Mouse (Mus musculus): ENCODE measurements at regions not wholly inside any gene's neighbourhood (a gene's known extent, or its start where the extent isn't known, plus 50 kb on each side); places are given as distances from the start of the nearest gene placed in this dataset.

DNA sequence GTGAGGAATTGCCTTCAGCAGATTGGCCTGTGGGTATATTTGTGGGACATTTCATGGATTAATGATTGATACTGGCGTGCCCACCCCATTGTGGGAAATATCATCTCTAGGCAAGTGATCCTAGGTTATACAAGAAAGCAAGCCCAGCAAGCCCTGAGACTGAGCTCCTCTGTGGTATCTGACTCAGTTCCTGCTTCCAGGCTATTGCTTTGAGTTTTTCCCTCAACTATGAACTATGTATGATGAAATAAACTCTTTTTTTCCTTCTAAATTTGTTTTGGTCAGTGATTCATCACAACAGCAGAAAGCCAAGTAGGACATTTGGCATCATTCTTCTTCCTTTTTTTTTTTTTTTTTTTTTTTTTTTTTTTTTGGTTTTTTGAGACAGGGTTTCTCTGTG lies 119.8 kb downstream of the Tbr1 start:
- no peak overlapping the region for H3K27ac ChIP-seq
- H3K36me3 ChIP-seq (replicated peaks) = no peaks in the 10 kb centered on the region
- no peak overlapping the region for H3K9ac ChIP-seq
- WGBS = 94% methylated on average over 1 of the region's 1 CpGs
- H3K4me2 ChIP-seq = no peak overlapping the region
- no peaks in the 10 kb centered on the region for H3K27me3 ChIP-seq
- no peak for ATAC-seq (ENCODE audit: low FRiP score)
- H3K9me3 ChIP-seq = no peaks in the 10 kb centered on the region
- no peaks in the 10 kb centered on the region for H3K4me1 ChIP-seq
- no peak overlapping the region for H3K4me3 ChIP-seq (replicated peaks)

DNA sequence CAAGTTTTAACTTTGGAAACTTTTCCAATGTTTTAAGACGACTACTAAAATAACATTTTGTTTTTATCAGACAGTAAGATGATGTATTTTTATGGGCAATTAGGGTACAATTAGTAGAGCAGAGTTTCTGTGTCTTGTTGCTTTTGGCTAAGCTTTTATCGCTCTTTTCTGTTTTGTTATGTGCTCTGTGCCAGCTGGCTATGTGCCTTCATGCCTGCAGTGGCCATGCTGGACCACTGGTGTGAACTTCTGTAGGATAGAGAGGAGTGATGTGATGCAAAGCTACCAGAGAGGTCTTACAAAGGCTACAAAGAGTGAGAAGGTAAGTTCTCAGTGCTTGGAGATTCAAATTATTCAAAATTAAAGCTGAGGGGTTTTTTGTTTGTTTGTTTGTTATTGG lies 108.0 kb upstream of the Slc4a10 start:
- ATAC-seq (ENCODE audit: low FRiP score) = no peak
- Histone ChIP-seq H3K27me3 (no peaks in the 10 kb centered on the region), H3K4me1 (no peaks in the 10 kb centered on the region), H3K36me3 (replicated peaks) (no peaks in the 10 kb centered on the region), H3K9ac (no peak overlapping the region), H3K27ac (no peak overlapping the region), H3K4me2 (no peak overlapping the region), H3K4me3 (replicated peaks) (no peak overlapping the region), H3K9me3 (no peaks in the 10 kb centered on the region)
- 90% methylated on average over 2 of the region's 2 CpGs for WGBS

- H3K27ac ChIP-seq = no peak overlapping the region
Observed at GRCm38 (mm10) chr2:61965916-61966315, 80.3 kb upstream of the Slc4a10 start.

DNA sequence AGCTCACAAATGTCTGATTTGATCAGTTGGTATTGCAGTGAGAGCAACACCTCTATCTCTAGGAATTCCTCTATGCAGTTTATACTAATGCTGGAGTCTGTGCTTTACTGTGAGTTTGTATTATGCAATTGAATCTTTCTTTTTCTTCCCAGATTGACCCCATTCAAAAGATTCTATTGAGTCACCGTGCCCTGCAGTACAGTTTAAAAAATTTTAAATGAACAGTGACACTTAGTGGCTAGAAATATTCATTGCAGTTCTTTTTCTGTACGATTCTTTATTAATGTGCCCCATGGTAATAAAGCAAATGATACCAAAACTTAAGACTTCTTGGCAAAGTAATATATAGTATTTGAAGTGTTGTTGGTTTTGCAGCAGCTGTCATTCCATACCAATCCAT lies 78.5 kb upstream of the Slc4a10 start:
- H3K4me3 ChIP-seq (replicated peaks) = no peak overlapping the region
- H3K36me3 ChIP-seq (replicated peaks) = no peaks in the 10 kb centered on the region
- peak; percentile 71 for ATAC-seq (ENCODE audit: low FRiP score)
- no peak overlapping the region for H3K4me2 ChIP-seq
- 13% methylated on average over 2 of the region's 2 CpGs for WGBS
- no peaks in the 10 kb centered on the region for H3K4me1 ChIP-seq
- H3K27ac ChIP-seq = no peak overlapping the region
- no peak overlapping the region for H3K9ac ChIP-seq
- no peaks in the 10 kb centered on the region for H3K9me3 ChIP-seq
- no peaks in the 10 kb centered on the region for H3K27me3 ChIP-seq

More at GRCm38 (mm10) chr2:61965916-61966315, 80.3 kb upstream of the Slc4a10 start:
- Histone ChIP-seq H3K9me3 (no peaks in the 10 kb centered on the region), H3K36me3 (replicated peaks) (no peaks in the 10 kb centered on the region), H3K27me3 (no peaks in the 10 kb centered on the region), H3K4me3 (replicated peaks) (no peak overlapping the region), H3K4me2 (no peak overlapping the region), H3K9ac (no peak overlapping the region), H3K4me1 (no peaks in the 10 kb centered on the region)
- no peak for ATAC-seq (ENCODE audit: low FRiP score)
- WGBS = 93% methylated on average over 2 of the region's 2 CpGs

DNA sequence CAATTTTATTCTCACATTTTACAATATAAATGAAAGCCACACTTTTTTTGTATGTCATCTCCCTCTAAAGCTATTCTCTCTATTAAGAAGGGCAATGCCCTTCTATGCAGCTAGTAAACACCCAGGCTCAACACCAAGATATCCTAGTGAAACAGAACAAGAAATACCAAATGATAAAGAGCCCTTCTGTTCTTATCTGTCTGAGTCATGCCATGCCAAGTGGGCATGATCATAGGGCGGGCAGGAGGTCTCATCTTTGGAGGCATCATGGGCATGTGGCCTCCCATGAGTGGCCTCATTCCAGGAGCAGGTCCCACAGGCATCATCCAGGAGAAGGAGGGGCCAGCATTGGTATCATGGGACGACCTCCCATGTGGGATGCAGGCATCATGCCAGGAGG lies 76.2 kb upstream of the Slc4a10 start:
- Histone ChIP-seq H3K4me2 (no peak overlapping the region), H3K4me1 (no peaks in the 10 kb centered on the region), H3K9me3 (no peaks in the 10 kb centered on the region), H3K27me3 (no peaks in the 10 kb centered on the region), H3K4me3 (replicated peaks) (no peak overlapping the region), H3K36me3 (replicated peaks) (no peaks in the 10 kb centered on the region), H3K9ac (no peak overlapping the region), H3K27ac (no peak overlapping the region)
- ATAC-seq (ENCODE audit: low FRiP score) = no peak
- WGBS = 59% methylated on average over 2 of the region's 2 CpGs

GRCm38 (mm10) chr2:61984771-61985170 lies 61.5 kb upstream of the Slc4a10 start:
- Histone ChIP-seq H3K27me3 (no peaks in the 10 kb centered on the region), H3K4me1 (no peaks in the 10 kb centered on the region), H3K9ac (no peak overlapping the region), H3K9me3 (no peaks in the 10 kb centered on the region), H3K4me2 (no peak overlapping the region), H3K36me3 (replicated peaks) (no peaks in the 10 kb centered on the region), H3K27ac (no peak overlapping the region), H3K4me3 (replicated peaks) (no peak overlapping the region)
- 63% methylated on average over 3 of the region's 3 CpGs for WGBS
- ATAC-seq (ENCODE audit: low FRiP score) = no peak

DNA sequence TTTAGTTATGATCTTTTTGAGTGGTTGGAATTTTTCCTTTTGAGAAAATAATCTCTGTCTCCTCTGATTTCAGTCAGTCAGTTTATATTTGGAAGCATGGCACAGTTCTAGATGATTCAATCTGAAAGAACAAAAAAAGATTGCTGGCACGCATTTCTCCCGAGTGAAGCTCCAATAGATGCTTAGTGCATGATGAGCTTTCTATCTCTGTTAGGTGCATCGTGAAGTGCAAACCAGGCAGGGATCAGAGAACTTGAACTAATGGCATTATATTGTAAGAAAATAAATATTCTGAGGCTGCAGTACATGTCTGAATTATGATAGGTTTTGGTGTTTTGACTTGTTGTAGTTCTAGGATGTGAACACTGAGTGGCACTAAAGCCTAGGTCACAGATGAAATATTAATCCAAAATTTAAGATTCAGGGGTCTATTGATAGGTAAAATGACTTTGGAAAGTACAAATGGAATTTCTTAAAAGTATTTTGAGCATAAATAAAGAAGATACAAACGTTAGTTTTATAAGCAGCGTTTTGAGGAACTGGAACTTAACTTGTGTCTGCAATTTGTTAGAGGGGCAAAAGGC lies 59.2 kb upstream of the Slc4a10 start:
- Histone ChIP-seq H3K36me3 (replicated peaks) (no peaks in the 10 kb centered on the region), H3K4me1 (no peaks in the 10 kb centered on the region), H3K4me3 (replicated peaks) (no peak overlapping the region), H3K9me3 (no peaks in the 10 kb centered on the region), H3K4me2 (no peak overlapping the region), H3K27me3 (no peaks in the 10 kb centered on the region), H3K27ac (no peak overlapping the region), H3K9ac (no peak overlapping the region)
- ATAC-seq (ENCODE audit: low FRiP score) = no peak
- 62% methylated on average over 5 of the region's 5 CpGs for WGBS
